Mouse (Mus musculus): ENCODE measurements around the gene Clrn1. TPM values are rescaled to one million over a fixed set of nuclear protein-coding genes. Genes with fewer than 3 reads are reported as not detected.

Gene Clrn1
- polyA plus RNA-seq, 1 experiment from 2014 or later = not detected

DNA sequence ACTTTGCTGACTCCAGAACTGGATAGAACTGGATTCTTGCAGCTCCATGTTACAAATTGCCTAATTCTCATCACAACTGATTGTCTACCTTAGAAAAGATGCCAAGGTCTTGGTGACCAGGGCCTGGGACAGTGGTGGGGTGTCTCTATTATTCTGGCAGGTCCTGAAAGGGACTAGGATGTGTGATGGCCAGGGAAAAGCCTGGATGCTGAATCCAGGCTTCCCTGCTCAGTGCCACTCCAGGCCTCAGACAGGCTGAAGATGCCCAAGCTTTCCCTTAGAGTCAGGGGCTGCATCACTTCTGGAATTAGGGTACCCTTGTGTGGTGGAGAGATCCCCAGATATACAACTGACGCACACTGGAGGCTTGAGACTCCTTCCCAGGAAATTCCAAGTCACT is 55.2 kb downstream of the Clrn1 start:
- no peak for ATAC-seq (ENCODE audit: insufficient number of reproducible peaks, low FRiP score)
- H3K9me3 ChIP-seq (replicated peaks) = no peaks in the 10 kb centered on the region
- H3K4me3 ChIP-seq = no peak overlapping the region
- H3K27ac ChIP-seq (ENCODE audit: poor library complexity, severe bottlenecking) = no peak overlapping the region
- H3K27me3 ChIP-seq (replicated peaks) = no peaks in the 10 kb centered on the region
- no peaks in the 10 kb centered on the region for H3K36me3 ChIP-seq
- WGBS = 81% methylated on average over 1 of the region's 1 CpGs
- no peaks in the 10 kb centered on the region for H3K4me1 ChIP-seq (replicated peaks)
- no peak overlapping the region for H3K4me2 ChIP-seq
- no peak overlapping the region for H3K9ac ChIP-seq

DNA sequence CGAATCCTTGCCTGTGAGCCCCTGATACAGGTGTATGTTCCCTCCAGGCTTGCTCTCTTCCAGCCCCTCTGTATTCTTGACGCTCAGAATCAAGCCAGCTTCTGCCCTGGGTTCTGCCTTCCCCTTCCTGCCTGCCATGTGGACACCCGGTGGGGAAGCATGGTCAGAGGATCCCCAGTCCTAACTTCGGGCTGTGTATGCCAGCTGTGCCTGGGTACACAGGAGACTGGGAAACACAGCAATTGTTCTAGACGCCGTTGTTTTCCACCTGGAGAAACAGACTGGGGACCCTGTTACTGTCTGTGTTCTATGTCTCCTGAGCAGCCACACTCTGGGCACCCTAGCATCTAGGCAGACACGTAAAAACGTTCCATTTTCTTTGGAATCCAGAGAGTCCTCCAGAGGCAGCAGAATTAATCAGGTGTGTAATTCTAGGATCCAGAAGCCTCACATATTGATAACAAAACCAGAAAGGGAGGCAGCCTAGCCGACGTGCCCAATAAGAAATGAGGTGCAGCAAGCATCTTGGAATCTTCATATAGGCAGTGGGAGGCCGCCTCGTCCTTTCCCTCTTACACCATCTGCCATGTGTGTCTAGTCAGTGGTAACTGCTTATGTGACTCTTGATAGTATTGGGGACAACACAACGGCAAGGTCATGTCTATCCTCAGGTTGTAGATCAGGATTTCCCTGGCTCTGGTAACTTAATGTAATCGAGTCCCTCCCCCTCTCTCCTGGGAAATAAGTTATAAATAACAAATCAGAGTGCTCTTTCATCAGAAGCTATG is 56.6 kb downstream of the Clrn1 start:
- no peaks in the 10 kb centered on the region for H3K4me1 ChIP-seq (replicated peaks)
- no peak overlapping the region for H3K4me2 ChIP-seq
- H3K9ac ChIP-seq = no peak overlapping the region
- no peaks in the 10 kb centered on the region for H3K9me3 ChIP-seq (replicated peaks)
- 79% methylated on average over 14 of the region's 14 CpGs for WGBS
- no peak overlapping the region for H3K4me3 ChIP-seq
- H3K36me3 ChIP-seq = no peaks in the 10 kb centered on the region
- H3K27ac ChIP-seq (ENCODE audit: poor library complexity, severe bottlenecking) = no peak overlapping the region
- no peaks in the 10 kb centered on the region for H3K27me3 ChIP-seq (replicated peaks)
- ATAC-seq (ENCODE audit: insufficient number of reproducible peaks, low FRiP score) = no peak

DNA sequence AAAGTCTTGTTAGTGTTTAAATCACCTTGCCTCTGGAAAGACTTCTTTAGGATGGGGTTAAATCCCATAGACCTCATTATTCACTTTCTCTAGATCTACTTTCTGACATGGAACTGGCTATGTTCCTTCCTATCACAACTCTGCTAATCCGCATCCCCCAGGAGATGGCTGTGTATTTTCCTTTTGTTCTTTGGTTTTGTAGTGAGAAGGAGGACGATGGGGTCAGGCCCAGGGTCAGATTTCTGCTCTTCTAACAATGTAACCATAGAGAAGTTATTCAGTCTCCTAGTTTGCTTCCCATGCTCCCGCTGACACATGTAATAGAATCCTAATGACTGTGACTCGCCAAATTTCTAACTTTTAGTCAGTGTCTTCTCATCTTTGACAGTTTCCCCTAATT is 58.9 kb downstream of the Clrn1 start:
- ATAC-seq (ENCODE audit: insufficient number of reproducible peaks, low FRiP score) = no peak
- H3K4me3 ChIP-seq = no peak overlapping the region
- 54% methylated on average over 4 of the region's 4 CpGs for WGBS

DNA sequence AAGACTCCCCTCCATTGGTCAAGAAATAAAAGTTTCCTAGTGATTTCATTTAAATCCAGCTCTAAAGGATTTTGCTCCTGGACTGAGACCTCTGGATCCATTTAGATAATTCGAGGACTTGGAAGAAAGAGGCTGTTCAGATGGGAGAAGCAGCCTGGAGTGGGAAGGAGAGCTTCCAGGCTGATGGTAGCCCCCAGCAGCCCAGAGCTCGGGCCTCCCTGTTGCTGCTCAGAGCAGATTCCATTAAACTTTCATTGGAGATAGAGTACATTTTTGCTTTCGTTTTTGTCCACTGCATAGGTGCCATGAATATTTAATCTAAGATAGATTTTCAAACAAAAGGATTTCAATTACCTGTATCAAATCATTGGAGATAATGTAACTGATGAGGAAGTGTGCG is 62.9 kb downstream of the Clrn1 start, which contains the start of gene Mindy4b-ps:
Gene Mindy4b-ps (minus strand): TSS at position 101 of the 400 bp plus-strand sequence.
- H3K9ac ChIP-seq = no peak within 1 kb of the TSS
- H3K4me3 ChIP-seq = no peak within 1 kb of the TSS
- no peaks in the 10 kb centered on the region for H3K4me1 ChIP-seq (replicated peaks)
- H3K4me2 ChIP-seq = no peak within 1 kb of the TSS
- H3K9me3 ChIP-seq (replicated peaks) = no peaks in the 10 kb centered on the region
- no peaks in the 10 kb centered on the region for H3K36me3 ChIP-seq
- WGBS = 63% methylated on average over 4 of the region's 4 CpGs
- H3K27ac ChIP-seq (ENCODE audit: poor library complexity, severe bottlenecking) = no peak within 1 kb of the TSS
- ATAC-seq (ENCODE audit: insufficient number of reproducible peaks, low FRiP score) = no peak
- no peaks in the 10 kb centered on the region for H3K27me3 ChIP-seq (replicated peaks)

More for the DNA sequence above, 58.9 kb downstream of the Clrn1 start:
- Histone ChIP-seq H3K9me3 (replicated peaks) (no peaks in the 10 kb centered on the region), H3K9ac (no peak overlapping the region), H3K4me1 (replicated peaks) (no peaks in the 10 kb centered on the region), H3K4me2 (no peak overlapping the region), H3K27me3 (replicated peaks) (no peaks in the 10 kb centered on the region), H3K27ac (ENCODE audit: poor library complexity, severe bottlenecking) (no peak overlapping the region), H3K36me3 (no peaks in the 10 kb centered on the region)

DNA sequence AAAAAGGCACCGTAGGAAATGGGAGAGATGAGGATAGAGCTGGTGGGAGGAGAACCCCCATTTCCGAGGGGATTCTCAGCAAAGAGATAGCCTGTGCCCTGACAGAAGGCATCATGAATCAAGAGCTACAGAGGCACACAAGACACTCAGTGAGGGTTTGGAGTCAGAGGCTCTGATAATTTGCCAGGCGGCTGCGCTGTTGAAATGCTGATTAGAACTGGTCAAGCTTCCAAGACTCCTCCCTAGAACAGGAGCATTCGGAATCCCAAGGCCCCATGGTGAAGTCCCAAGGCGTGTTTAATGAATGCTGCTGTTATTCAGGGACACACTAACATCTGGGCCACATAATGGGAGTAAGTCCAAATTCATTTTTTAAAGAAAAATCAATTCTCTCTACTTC is 67.8 kb downstream of the Clrn1 start:
- Histone ChIP-seq H3K4me1 (replicated peaks) (no peaks in the 10 kb centered on the region), H3K27ac (ENCODE audit: poor library complexity, severe bottlenecking) (no peak overlapping the region), H3K4me3 (no peak overlapping the region), H3K27me3 (replicated peaks) (no peaks in the 10 kb centered on the region), H3K9me3 (replicated peaks) (no peaks in the 10 kb centered on the region), H3K36me3 (no peaks in the 10 kb centered on the region), H3K4me2 (no peak overlapping the region), H3K9ac (no peak overlapping the region)
- WGBS = 32% methylated on average over 6 of the region's 6 CpGs
- ATAC-seq (ENCODE audit: insufficient number of reproducible peaks, low FRiP score) = no peak

DNA sequence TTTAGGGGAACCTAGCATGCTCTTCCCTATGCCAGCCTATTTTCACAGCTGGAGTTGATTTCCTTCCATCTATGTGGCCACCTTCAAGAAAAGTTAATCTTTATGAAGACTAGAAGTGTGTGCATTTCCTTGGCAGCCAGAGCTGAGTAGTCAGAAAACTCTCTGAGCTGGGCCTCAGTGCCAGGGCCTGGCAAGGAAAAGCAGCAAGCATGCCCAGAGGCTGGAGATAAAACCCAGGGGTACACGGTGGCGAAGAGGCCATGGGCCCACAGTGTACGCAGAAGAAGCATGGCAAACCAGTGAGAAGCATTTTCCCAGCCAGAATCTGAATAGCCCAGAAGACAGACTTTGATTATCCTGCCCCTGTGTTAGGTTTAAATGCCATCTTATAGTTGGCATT is 70.9 kb downstream of the Clrn1 start:
- whole genome bisulfite sequencing = 77% methylated on average over 3 of the region's 3 CpGs
- Histone ChIP-seq H3K4me3 (no peak overlapping the region), H3K4me2 (no peak overlapping the region), H3K27ac (ENCODE audit: poor library complexity, severe bottlenecking) (no peak overlapping the region), H3K27me3 (replicated peaks) (no peaks in the 10 kb centered on the region), H3K36me3 (no peaks in the 10 kb centered on the region), H3K9ac (no peak overlapping the region), H3K4me1 (replicated peaks) (no peaks in the 10 kb centered on the region), H3K9me3 (replicated peaks) (no peaks in the 10 kb centered on the region)
- ATAC-seq (ENCODE audit: insufficient number of reproducible peaks, low FRiP score) = no peak

DNA sequence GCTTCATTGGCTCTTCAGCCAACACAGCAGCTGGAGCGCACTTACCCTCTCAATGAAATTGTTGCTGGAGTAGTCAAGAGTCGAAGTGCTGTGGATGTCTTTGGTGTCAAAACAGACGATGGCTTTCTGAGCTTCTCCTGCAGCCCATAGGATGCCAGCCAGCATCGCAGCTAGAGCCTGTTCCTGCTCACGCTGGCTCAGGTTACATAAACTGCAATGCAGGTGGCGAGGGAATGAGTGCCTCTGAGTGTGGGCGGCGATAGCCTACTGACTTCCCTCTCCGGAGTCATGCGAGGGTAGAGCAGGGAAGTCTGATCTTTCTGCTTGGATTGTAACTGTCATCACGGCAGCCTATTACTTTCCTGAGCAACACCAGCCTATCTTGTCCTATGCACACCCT is 74.8 kb downstream of the Clrn1 start:
- H3K4me2 ChIP-seq = no peak overlapping the region
- no peak overlapping the region for H3K4me3 ChIP-seq
- H3K4me1 ChIP-seq (replicated peaks) = no peaks in the 10 kb centered on the region
- no peaks in the 10 kb centered on the region for H3K36me3 ChIP-seq
- no peak for ATAC-seq (ENCODE audit: insufficient number of reproducible peaks, low FRiP score)
- H3K9ac ChIP-seq = no peak overlapping the region
- H3K27me3 ChIP-seq (replicated peaks) = no peaks in the 10 kb centered on the region
- no peaks in the 10 kb centered on the region for H3K9me3 ChIP-seq (replicated peaks)
- WGBS = 40% methylated on average over 11 of the region's 11 CpGs
- no peak overlapping the region for H3K27ac ChIP-seq (ENCODE audit: poor library complexity, severe bottlenecking)

DNA sequence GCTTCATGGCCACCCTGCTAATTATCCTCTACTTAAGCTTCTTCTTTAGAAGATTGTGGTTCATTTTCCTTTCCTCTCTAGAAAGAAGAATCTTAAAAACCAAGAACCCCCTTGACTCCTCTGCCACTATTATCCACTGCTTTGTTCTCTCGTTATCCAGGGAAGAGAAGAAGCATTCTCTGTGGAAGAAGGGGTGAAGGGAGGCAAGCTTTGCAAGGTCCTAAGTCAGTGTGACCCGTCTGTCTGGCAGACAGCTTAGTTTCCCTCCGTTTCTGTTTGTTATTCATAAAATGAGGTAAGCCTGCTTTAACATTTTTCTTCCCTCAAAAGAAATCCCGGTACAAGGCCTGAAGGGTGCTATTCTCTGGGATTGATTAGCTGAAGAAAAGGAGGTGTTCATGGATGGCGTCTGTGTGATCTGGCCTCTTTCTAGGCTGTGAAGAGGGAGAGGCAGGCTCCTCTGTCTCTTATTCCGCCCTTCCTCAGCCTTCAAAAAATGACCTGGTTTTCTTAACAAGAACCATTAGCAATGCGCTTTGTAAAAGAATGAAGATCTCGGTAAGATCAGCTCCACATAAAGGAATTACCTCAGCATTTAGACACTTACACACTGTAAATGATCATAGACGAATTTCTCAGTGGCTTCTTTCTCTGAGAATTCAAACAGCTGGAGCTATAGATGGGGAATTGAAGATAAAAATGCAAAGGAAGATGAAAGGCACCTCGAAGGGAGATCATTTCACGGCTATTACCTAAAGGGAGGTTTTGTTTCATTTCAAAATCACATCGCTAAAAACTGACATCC is 75.8 kb downstream of the Clrn1 start:
- 62% methylated on average over 12 of the region's 12 CpGs for WGBS
- ATAC-seq (ENCODE audit: insufficient number of reproducible peaks, low FRiP score) = no peak
- no peak overlapping the region for H3K4me3 ChIP-seq
- H3K9me3 ChIP-seq (replicated peaks) = no peaks in the 10 kb centered on the region
- no peaks in the 10 kb centered on the region for H3K27me3 ChIP-seq (replicated peaks)
- no peak overlapping the region for H3K27ac ChIP-seq (ENCODE audit: poor library complexity, severe bottlenecking)
- H3K36me3 ChIP-seq = no peaks in the 10 kb centered on the region
- H3K9ac ChIP-seq = no peak overlapping the region
- 0 out of 2 replicates have a peak, but pooled peaks cover 7% of the 10 kb centered on the region for H3K4me1 ChIP-seq (replicated peaks)
- H3K4me2 ChIP-seq = no peak overlapping the region

DNA sequence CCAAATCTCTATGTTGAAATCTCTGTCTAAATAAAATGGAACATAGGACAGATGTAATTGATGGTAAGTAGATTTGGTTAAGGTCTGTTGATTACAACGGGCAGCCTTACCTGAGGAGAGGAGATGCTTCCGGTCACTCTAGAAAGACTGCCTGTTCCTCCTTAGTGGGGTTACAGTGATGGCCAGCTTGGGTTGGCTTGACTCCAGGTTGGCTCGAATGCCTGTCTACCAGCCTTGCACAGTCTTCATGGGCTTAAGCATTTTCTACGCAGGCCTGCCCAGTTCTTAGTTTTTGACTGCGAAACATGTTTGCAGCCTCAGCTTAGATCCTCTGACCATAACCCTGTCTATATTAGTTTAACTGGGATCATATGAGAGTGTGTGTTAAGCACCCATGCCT is 76.5 kb downstream of the Clrn1 start:
- Histone ChIP-seq H3K9me3 (replicated peaks) (no peaks in the 10 kb centered on the region), H3K4me3 (no peak overlapping the region), H3K27ac (ENCODE audit: poor library complexity, severe bottlenecking) (no peak overlapping the region), H3K36me3 (no peaks in the 10 kb centered on the region), H3K9ac (no peak overlapping the region), H3K4me1 (replicated peaks) (0 out of 2 replicates have a peak, but pooled peaks cover 8% of the 10 kb centered on the region), H3K4me2 (no peak overlapping the region), H3K27me3 (replicated peaks) (no peaks in the 10 kb centered on the region)
- 85% methylated on average over 5 of the region's 5 CpGs for WGBS
- no peak for ATAC-seq (ENCODE audit: insufficient number of reproducible peaks, low FRiP score)

DNA sequence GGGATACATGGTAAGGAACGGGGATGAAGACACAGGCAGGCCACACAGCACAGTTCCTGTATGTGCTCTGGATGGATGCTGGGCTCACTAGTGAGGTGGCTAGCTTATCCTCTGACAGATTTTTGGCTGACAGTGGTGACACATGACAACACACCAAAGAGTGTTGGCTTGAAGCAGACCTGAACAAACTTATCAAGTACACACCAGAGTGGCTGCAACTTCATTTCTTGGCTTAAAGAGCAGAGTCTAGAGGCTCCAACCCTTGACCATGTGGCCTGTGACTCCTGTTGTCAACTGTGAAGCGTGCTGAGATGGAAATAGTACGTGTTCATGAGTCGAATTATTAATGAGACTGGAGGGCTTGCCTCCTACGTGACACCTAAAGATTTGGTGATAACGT is 80.4 kb downstream of the Clrn1 start:
- H3K4me1 ChIP-seq (replicated peaks) = 0 out of 2 replicates have a peak, but pooled peaks cover 8% of the 10 kb centered on the region
- no peaks in the 10 kb centered on the region for H3K36me3 ChIP-seq
- H3K9ac ChIP-seq = no peak overlapping the region
- H3K27me3 ChIP-seq (replicated peaks) = no peaks in the 10 kb centered on the region
- H3K4me2 ChIP-seq = no peak overlapping the region
- ATAC-seq (ENCODE audit: insufficient number of reproducible peaks, low FRiP score) = peak; percentile 63
- H3K4me3 ChIP-seq = no peak overlapping the region
- H3K27ac ChIP-seq (ENCODE audit: poor library complexity, severe bottlenecking) = no peak overlapping the region
- no peaks in the 10 kb centered on the region for H3K9me3 ChIP-seq (replicated peaks)
- 57% methylated on average over 6 of the region's 6 CpGs for WGBS

DNA sequence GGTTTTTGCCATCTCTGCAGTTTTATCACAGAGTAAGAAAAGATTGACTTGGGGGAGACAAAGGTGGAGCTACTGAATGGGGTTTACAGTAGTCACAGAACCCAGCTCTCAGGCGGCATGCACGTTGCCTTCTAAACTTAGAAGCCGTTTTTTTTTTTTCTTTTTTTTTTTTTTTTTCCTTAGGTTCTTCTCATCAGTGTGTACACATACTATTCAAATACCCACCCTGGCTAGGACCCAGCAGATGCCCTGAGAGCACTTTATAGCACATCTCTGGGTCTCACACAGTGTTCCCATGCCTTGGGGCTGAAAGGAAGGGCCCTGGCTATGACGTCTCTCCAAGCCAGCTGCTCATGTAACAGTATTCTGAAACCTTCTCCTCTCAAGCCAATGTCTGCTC is 86.5 kb downstream of the Clrn1 start:
- Histone ChIP-seq H3K27me3 (replicated peaks) (no peaks in the 10 kb centered on the region), H3K9ac (no peak overlapping the region), H3K4me1 (replicated peaks) (no peaks in the 10 kb centered on the region), H3K9me3 (replicated peaks) (no peaks in the 10 kb centered on the region), H3K36me3 (no peaks in the 10 kb centered on the region), H3K4me2 (no peak overlapping the region), H3K4me3 (no peak overlapping the region), H3K27ac (ENCODE audit: poor library complexity, severe bottlenecking) (no peak overlapping the region)
- ATAC-seq (ENCODE audit: insufficient number of reproducible peaks, low FRiP score) = no peak
- 80% methylated on average over 4 of the region's 4 CpGs for WGBS
